Mouse (Mus musculus) embryo, embryonic 11 days (tissue): ENCODE results near the gene Atxn7l2.
"Not testable (repeated sequence)": the region's sequence is repeated elsewhere in the genome, so short reads cannot be mapped to it uniquely, and the experiment has no call there.

Source experiments
- DNase-seq: peaks from one replicate; pipeline ENCODE4 v3.0.0-alpha.2; 2015

The Atxn7l2 gene

DNA sequence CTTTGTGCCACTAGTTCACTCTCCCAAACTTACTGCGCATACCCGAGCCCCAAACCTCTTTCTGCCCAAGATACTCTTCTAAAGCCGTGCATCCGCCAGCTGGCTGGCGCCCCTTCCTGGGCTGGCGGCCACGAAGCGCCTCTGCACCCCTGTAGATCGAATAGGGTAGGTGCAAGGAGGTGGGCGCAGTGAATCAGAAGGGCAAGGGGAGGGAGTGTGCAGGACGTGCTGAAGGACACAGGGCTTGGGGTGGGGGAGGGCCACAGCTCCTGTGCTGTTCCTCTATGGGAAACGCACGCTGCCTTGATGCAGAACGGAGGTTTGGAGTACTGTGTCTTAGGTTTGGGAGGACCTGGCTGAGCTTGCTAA is at the start of gene Atxn7l2:
Gene Atxn7l2, minus strand, starts transcription at position 164 of the 369 bp plus-strand sequence.
- DNase-seq = peak; percentile 84

GRCm38 (mm10) chr3:108259319-108259718 is 48.6 kb upstream of the Atxn7l2 start:
- DNase-seq = no peak

- DNase-seq = no peak
Measured at GRCm38 (mm10) chr3:108257831-108258500, 47.2 kb upstream of the Atxn7l2 start.

DNA sequence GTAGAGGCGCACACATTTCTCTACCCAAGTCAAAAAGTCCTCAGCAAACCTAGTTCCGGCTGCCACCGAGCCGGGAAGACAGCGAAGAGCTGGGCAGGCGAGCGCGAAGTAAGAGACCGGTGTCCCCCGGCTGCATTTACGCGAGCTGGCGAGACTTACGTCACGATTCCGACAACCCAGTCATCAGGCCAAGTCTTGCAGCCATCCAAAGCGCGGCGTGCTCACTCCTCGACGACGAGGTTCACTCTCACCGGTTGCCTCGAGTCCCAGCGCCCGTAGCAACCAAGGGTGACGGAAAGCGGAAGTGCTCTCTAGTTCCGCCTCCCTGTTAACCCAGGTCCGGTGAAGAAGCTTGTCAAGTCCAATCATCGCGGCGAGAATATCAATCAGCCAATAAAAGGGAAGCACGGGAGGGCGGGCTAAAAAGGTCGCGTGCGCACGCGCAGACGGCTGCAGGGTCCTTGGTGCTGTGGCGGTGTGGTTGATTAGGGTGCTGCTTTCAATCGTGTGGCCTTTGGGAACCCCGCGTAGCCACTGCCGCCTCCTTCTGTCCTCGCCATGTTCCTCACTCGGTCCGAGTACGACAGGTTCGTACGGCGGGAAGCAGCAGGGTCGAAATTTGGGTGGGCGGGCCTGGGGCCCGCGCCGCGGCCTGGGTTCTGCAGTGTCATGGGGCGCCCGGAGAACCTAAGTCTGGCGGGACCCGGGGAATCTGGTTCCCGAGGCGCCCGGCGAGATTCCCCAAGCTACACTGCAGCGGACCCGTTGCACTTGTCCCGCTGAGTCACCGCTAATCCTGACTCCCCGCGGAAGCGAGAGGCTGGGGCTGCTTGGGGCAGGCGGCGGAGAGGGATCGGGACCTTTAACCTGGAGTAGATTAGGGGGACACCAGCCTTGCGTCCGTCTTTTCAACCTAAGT is 46.2 kb upstream of the Atxn7l2 start, which contains the start of gene Psma5:
Gene Psma5, plus strand, starts transcription at position 208 of the 919 bp plus-strand sequence.
- peak; percentile 99 for DNase-seq

DNA sequence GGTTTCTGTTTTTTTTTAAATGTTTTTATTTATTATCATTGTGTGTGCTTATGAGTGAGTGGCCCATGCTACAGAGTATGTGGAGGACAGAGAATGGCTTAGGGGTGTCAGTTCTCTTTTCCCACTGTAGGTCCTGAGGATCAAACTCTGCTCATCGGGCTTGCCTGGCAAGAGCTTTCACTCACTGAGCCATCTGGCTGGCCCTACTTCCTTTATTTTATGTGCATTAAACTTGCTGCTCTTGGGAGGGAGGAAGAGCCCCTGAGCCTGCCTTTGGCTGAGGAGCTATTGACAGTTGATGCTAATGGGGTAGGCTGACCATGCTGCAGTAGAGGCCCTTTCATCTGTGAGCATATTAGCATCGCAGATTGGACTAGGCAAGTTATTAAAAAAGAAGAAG is 36.1 kb upstream of the Atxn7l2 start:
- no peak for DNase-seq

- no peak for DNase-seq
Measured at GRCm38 (mm10) chr3:108241243-108241839, 30.6 kb upstream of the Atxn7l2 start.

- not testable (repeated sequence) for DNase-seq
Measured at GRCm38 (mm10) chr3:108237474-108238102, 26.9 kb upstream of the Atxn7l2 start.

DNA sequence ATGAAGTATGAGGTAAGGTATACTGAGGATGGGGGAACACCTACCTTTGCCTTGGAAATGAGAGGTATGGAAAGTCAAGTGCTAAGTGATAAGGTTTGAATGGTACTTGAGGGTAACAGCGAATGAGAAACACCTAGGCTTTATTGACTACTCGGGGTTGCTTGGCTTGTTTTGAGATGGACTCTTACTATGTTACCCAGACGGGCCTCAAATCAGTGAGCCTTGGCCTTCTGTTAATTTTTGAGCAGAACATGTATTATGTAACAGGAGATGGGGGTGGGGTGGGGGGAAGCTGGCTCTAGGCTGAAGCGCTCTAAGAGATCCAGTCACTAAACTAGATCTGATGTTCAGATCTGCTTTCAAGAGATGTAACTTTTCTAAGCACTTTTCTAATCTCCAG is 20.9 kb upstream of the Atxn7l2 start:
- no peak for DNase-seq

DNA sequence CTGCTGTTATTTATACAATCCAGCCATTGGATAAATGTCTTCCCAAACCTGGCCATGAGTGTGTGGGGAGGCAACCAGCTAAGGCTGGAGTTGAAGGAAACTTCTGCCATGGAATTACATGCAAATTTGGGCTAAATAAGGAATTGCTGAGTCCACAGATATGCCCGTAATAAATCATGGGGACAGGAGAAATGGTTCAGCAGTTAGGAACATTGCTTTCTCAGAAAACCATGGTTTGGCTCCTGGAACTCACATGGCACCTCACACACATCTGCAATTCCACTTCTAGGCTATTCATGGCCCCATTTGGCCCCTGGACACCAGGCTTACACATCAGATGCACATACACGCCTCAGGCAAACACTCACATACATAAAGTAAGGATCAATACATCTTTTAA is 16.8 kb upstream of the Atxn7l2 start:
- DNase-seq = no peak

DNA sequence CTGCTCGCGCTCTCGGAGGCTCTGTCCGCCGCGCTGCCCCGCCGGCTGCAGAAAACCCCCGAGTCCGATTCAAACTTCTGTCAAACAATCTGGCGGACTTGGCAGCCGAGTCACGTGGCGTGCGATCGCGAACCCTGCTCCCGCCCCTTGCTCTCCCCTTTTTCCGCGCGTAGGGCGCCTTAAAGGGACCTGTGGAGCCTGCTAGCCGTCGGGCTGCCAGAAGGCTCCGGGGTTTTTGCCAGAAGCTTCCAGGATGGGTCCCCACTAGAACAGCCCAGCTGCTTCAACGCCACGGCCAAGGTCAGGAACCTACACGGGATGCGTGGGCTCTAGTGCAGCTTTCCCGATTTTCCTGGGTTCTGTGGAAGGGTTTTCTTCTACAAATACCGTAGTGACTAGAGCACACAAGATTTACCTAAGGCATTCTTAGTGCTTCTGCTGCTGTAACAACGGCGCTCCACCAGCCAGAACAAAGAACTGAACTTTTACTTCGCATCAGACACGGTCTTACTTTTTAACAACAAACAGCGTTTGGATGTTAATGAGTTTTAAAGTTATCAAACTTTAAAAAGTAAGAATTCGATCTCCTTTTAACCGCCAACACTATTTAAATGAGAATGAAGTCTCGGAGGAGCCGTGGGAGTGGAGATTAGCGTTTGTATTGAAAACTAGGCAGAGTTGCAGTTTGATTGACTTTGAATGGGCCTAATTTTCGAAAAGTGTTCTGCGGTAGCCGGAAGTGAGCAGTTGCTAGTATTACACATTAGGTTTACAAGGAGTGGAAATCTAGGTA is 16.0 kb upstream of the Atxn7l2 start, which contains the start of gene Sypl2:
Gene Sypl2, minus strand, starts transcription at position 91 of the 793 bp plus-strand sequence.
- peak; percentile 72 for DNase-seq

DNA sequence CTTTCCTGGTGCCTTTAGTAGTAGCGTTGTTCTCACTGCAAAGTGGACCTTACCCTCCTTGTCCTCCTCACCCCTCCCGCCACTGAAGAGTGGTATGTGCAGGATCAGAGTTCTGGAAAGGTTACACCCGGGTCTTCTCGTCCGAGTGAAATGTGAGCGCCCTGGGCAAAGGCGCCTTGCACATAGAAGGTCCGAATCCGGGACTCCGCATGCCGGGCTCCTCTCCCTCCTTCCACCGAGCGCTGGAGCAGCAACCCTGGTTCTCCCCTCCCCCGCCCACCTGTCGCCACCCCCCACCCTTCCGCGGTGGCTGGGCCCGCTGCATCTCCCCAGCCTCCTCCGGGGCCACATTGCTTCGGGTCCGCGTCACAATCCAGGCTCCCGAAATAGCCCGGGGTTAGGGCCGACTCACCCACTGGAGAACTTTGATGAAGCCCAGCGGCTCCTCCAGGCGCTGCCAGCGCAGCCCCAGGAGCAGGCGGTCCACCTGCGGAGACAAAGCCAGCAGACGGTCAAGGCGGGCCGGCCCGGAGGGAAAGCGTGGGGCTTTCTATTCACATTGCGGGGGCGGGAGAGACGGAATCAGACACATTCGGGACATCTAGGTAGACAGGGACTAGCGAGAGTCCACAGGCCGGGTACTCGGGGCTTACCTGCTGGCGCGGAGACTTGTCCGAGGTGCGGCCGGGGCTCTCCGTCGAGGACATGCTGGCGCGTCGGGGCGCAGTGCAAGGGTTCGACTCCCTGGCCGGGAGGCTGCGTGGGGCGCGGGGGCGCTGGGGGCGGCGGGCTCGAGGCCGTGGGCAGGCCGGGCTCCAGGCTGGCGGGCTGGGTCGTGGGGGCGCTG is 15.2 kb upstream of the Atxn7l2 start:
- DNase-seq = peak; percentile 38

DNA sequence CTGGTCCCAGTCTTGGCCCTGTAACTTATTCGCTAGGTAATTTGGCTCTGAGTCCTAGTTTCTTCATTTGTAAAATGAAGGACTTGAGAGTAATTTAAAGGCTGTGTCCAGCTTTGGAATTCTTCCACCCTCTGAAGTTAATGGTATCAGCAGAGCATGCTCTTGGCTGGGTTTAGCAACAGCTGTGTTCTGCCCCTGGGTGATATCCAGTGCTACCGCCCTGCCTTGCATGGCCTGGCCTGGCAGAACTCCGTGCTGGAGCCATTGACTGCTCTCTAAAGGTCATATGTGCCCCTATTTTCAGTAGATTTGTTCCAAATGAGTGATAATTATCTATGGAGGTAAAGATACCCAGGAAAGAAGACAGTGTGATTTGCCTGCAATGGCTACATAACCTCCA is 9.9 kb upstream of the Atxn7l2 start:
- no peak for DNase-seq

GRCm38 (mm10) chr3:108214734-108215133 is 4.0 kb upstream of the Atxn7l2 start:
- DNase-seq = peak; percentile 72

- DNase-seq = no peak
Measured at GRCm38 (mm10) chr3:108212406-108212805, 1.7 kb upstream of the Atxn7l2 start.

DNA sequence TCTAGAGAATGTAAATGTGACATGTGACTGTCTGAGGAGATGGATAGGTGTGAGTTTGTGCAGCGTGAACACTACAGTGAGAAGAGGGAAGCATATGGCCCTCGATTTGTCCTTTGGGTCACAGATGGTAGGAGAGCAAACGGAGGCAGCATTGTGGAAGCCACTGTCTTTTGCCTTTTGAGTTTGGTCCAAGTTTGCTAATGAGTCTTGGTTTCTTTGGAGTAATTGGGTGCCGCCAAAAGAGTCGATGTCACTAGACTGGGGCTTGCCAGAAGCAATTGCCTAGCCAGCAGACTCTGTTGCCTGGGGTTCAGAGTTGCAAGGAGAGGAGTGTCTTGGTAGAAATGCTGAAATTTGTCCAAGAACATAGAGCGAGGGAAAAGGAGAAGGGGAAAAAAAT is 1.1 kb upstream of the Atxn7l2 start:
- DNase-seq = no peak

DNA sequence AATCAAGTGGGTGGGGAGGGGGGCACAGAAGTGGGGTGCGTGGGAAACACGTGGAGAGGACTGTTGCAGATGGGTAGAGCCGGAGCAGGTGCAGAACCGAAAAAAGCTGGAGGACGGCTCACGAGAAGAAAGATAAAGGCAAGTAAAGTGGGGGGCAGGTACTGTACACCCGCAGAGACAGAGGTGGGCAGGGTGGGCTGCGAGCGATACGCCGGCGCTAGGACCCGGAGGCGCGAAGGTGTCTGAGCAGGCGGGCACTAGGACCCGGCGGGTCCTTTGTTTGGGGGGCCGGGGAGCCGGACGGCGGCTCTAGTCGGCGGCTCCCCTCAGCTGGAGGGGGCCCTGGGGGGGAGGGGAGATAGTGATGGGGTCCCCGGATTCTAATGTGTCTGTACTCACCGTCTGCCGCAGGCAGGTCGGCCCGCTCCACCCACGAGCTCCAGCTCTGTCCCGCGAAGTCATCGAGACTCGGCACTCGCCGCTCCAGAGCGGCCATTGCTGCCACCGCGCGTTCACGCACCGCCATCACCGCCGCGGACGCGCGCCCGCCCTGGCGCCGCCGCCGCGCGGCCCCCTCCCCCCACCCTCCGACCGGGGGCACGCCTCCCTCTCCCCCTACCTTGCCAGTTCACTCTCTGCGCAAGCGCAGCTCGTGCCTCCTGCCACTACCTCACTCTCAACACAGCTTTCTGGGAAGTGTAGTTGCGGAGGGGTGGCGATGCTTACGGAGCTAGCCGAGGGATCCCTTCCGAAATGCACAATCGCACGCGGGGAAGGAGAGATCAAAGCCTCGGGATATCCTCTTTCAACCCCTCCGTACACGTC is 576 bp downstream of the Atxn7l2 start:
- DNase-seq = peak; percentile 98

GRCm38 (mm10) chr3:108209536-108209935 is 1.2 kb downstream of the Atxn7l2 start:
- DNase-seq = no peak

DNA sequence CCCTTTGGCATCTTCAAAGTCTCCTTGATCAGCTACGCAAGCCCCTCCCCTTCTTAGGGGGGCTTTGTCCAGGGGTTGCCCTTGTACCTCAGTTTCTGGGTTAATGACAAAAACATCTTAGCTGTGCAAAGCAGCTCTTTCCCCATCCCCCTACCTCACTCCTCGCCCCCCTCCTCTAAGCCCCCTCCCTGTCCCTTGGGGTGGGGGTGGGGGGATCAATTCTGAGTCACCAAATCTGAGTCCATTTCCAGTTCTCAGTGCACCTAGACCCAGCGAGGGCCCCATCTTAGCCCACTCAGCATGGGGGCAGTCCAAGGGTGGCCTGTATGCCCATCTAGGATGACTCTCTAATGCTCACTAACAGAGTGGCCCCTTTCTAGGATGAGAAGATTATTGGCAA is 1.7 kb downstream of the Atxn7l2 start:
- no peak for DNase-seq

DNA sequence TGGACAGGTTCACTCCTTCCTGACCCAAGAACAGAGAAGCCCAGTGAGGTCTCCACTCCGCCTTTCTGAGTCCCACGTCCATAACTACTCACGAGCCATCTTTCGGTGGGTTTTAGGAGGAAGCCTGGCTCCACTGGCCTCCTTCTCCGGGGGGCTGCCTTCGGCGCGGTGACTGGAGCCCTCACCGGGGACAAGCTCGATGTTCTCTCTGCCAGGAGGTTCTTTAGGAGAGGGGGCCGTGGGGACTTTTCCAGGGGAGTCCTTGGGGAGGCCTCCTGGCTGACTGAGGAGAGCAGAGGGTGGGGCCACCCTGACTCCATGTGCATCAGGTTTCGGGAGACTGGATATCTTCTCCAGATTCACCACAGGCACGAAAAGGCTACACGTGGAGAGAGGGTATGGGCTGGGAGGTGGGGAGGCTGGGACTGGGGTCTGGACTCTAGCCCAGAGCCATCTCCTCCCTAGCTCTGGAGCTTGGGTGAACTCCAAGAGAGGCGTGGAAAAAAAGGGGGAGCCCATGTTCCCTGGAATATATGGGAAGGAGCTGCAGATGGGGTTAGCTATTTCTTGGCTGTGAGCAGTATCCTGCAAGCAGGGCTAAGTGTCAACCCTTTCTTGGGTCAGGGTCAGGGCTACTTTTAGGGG is 3.9 kb downstream of the Atxn7l2 start:
- DNase-seq = no peak

DNA sequence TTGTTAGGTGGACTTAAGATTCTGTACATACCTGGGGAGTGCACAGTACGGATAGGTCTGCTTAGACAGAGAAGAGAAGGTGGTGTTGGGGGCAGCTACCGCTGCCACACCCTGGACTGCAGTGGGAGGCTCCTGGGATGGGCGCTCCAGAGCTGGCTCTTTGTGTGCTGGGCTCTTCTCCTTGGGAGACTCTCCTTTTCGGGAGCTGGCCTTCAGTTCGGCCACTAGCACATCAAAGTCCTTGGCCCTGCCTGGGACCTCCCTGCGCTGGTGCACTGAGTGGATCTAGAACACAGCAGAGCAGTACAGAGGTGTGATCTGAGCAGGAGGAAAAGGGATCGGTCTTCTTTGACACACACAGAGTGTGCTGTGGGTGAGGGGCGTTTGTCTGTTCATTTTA is 5.1 kb downstream of the Atxn7l2 start:
- DNase-seq = no peak
